Mouse (Mus musculus) midbrain, embryonic 13.5 days (tissue): ENCODE data around the gene Rit1. TPM values are rescaled to one million over a fixed set of nuclear protein-coding genes. Genes with fewer than 3 reads are reported as not detected.
"Not testable (repeated sequence)": the region's sequence is repeated elsewhere in the genome, so short reads cannot be mapped to it uniquely, and the experiment has no call there.

ENCODE experiments used
- ATAC-seq: fragments of 200-750 bp; cut with Nextera tagmentation; 2 replicates; pipeline ENCODE4 v1.8.0; 2017; ENCODE audit warnings: mild to moderate bottlenecking, moderate TSS enrichment, moderate library complexity
- H3K27ac ChIP-seq: fragments of 300-500 bp; sonication (generic); 2 replicates; pipeline ENCODE4 v1.5.1; 2015; ENCODE audit warnings: inconsistent platforms, mild to moderate bottlenecking, moderate library complexity
- H3K27me3 ChIP-seq: fragments of 300-500 bp; sonication (generic); 2 replicates; pipeline ENCODE4 v1.6.1; 2015; ENCODE audit warnings: mild to moderate bottlenecking, inconsistent platforms
- H3K36me3 ChIP-seq: fragments of 300-500 bp; sonication (generic); 2 replicates; pipeline ENCODE4 v1.6.1; 2015; ENCODE audit warnings: mild to moderate bottlenecking, inconsistent platforms
- H3K4me1 ChIP-seq: fragments of 300-500 bp; sonication (generic); replicated peaks from 2 replicates; pipeline ENCODE4 v1.6.1; 2015; ENCODE audit warnings: inconsistent platforms
- H3K4me2 ChIP-seq: fragments of 300-500 bp; sonication (generic); replicated peaks from 2 replicates; pipeline ENCODE4 v1.6.1; 2015; ENCODE audit warnings: moderate library complexity, mild to moderate bottlenecking, inconsistent platforms
- H3K4me3 ChIP-seq: fragments of 300-500 bp; sonication (generic); replicated peaks from 2 replicates; pipeline ENCODE4 v1.5.1; 2015; ENCODE audit warnings: mild to moderate bottlenecking, inconsistent platforms
- H3K9ac ChIP-seq: fragments of 300-500 bp; sonication (generic); replicated peaks from 2 replicates; pipeline ENCODE4 v1.6.1; 2015; ENCODE audit warnings: mild to moderate bottlenecking, inconsistent platforms
- H3K9me3 ChIP-seq: fragments of 300-500 bp; sonication (generic); 2 replicates; pipeline ENCODE4 v1.6.1; 2016; ENCODE audit warnings: mild to moderate bottlenecking, inconsistent platforms
- WGBS: fragments of 180-500 bp; shearing (Covaris S2); methylation state at CpG from one replicate; pipeline ENCODE4 v1.1.7; 2015; 5-methylcytosine and 5-hydroxymethylcytosine counted together
- polyA plus RNA-seq: library from polyadenylated mRNA; unstranded; fragments of >200 nt; fragmentation: Nextera tagmentation; extraction: Ambion mirVana; gene quantifications from 2 replicates; pipeline ENCODE4 v1.2.1, GENCODE M21; 2015

Rit1 gene
- polyA plus RNA-seq, 1 experiment from 2014 or later, result 52.1 TPM

DNA sequence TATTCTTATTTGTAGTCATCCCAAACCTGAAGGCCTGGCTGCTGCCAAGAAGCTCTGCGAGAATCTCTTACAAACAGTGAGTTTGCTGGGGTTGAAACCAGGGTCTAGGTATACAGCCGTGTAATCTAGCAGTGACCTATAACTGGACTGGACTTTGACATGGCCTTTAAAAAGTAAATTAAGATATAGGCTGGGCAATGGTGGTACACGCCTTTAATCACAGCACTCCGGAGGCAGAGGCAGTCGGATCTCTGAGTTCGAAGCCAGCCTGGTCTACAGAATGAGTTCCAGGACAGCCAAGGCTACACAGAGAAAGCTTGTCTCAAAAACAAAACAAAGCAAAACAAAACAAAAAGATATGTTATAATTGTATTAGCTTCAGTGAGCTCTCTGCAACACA, 17.8 kb upstream of the Rit1 start:
- 95% methylated on average over 6 of the region's 6 CpGs for WGBS
- Histone ChIP-seq H3K36me3 (peaks cover 93% of the 10 kb centered on the region), H3K9ac (no peak overlapping the region), H3K4me2 (no peak overlapping the region), H3K9me3 (no peaks in the 10 kb centered on the region), H3K4me1 (no peaks in the 10 kb centered on the region), H3K27me3 (no peaks in the 10 kb centered on the region), H3K27ac (no peak overlapping the region), H3K4me3 (no peak overlapping the region)
- ATAC-seq, result no peak

DNA sequence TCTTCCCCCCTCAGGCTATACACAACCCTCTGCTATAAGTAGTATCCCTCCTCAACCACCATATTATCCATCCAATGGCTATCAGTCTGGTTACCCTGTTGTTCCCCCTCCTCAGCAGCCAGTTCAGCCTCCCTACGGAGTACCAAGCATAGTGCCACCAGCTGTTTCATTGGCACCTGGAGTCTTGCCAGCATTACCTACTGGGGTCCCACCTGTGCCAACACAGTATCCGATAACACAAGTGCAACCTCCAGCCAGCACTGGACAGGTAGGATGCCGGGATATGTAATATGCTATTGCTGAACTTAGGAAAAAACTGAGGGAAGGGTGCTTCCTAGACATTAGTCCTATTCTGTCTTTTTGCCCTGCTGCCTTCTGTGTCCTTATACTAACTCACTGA, 16.4 kb upstream of the Rit1 start:
- ATAC-seq, result no peak
- peaks cover 93% of the 10 kb centered on the region for H3K36me3 ChIP-seq
- no peaks in the 10 kb centered on the region for H3K4me1 ChIP-seq
- no peak overlapping the region for H3K9ac ChIP-seq
- H3K27ac ChIP-seq, result no peak overlapping the region
- H3K9me3 ChIP-seq, result no peaks in the 10 kb centered on the region
- H3K4me2 ChIP-seq, result no peak overlapping the region
- no peak overlapping the region for H3K4me3 ChIP-seq
- no peaks in the 10 kb centered on the region for H3K27me3 ChIP-seq
- WGBS, result 90% methylated on average over 3 of the region's 3 CpGs

GRCm38 (mm10) chr3:88701222-88701621, 15.4 kb upstream of the Rit1 start:
- Histone ChIP-seq H3K27ac (no peak overlapping the region), H3K27me3 (no peaks in the 10 kb centered on the region), H3K9me3 (no peaks in the 10 kb centered on the region), H3K4me3 (no peak overlapping the region), H3K9ac (no peak overlapping the region), H3K36me3 (peaks cover 90% of the 10 kb centered on the region), H3K4me2 (no peak overlapping the region), H3K4me1 (no peaks in the 10 kb centered on the region)
- ATAC-seq, result no peak
- 89% methylated on average over 3 of the region's 3 CpGs for WGBS

- Histone ChIP-seq H3K27me3 (no peaks in the 10 kb centered on the region), H3K36me3 (peaks cover 52% of the 10 kb centered on the region)
- WGBS, result 97% methylated on average over 4 of the region's 4 CpGs
Observed at GRCm38 (mm10) chr3:88713709-88714108, 2.9 kb upstream of the Rit1 start.

GRCm38 (mm10) chr3:88714725-88715124, 1.9 kb upstream of the Rit1 start:
- H3K36me3 ChIP-seq, result peaks cover 47% of the 10 kb centered on the region
- ATAC-seq, result no peak
- H3K4me1 ChIP-seq, result peaks cover 26% of the 10 kb centered on the region
- H3K27ac ChIP-seq, result no peak overlapping the region
- H3K27me3 ChIP-seq, result no peaks in the 10 kb centered on the region
- no peak overlapping the region for H3K4me3 ChIP-seq
- H3K4me2 ChIP-seq, result no peak overlapping the region
- H3K9ac ChIP-seq, result no peak overlapping the region
- no peaks in the 10 kb centered on the region for H3K9me3 ChIP-seq
- WGBS, result 95% methylated on average over 2 of the region's 2 CpGs

More at GRCm38 (mm10) chr3:88713709-88714108, 2.9 kb upstream of the Rit1 start:
- Histone ChIP-seq H3K9me3 (no peaks in the 10 kb centered on the region), H3K4me3 (no peak overlapping the region), H3K27ac (no peak overlapping the region), H3K4me2 (no peak overlapping the region), H3K4me1 (peaks cover 16% of the 10 kb centered on the region), H3K9ac (no peak overlapping the region)
- no peak for ATAC-seq

DNA sequence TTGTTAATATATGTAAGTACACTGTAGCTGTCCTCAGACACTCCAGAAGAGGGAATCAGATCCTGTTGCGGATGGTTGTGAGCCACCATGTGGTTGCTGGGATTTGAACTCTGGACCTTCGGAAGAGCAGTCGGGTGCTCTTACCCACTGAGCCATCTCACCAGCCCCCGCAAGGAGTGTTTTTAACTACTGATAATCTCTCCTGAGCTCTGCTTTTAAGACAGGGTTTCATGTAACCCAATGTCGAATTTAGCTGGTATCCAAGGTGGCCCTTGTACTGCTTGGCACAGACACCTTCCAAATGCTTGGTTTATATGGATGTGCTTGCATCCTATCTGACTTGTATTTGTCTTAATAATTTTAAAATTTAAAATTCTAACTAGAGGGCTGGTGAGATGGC, 922 bp upstream of the Rit1 start:
- H3K4me3 ChIP-seq, H3K27ac ChIP-seq, H3K9me3 ChIP-seq, H3K27me3 ChIP-seq, H3K4me2 ChIP-seq, ATAC-seq, H3K9ac ChIP-seq: not testable (repeated sequence)
- WGBS, result 86% methylated on average over 5 of the region's 5 CpGs
- Histone ChIP-seq H3K4me1 (peaks cover 26% of the 10 kb centered on the region), H3K36me3 (peaks cover 45% of the 10 kb centered on the region)

- H3K27ac ChIP-seq, result peak overlapping the region; percentile 40; the same call in 1 of the 2 replicates
- H3K36me3 ChIP-seq, result peaks cover 41% of the 10 kb centered on the region
- no peaks in the 10 kb centered on the region for H3K27me3 ChIP-seq
- H3K4me3 ChIP-seq, result peak overlapping the region; percentile 60
- peak; percentile 72 for ATAC-seq
- peak overlapping the region; percentile 68 for H3K9ac ChIP-seq
- WGBS, result 6% methylated on average over 9 of the region's 9 CpGs
- H3K4me2 ChIP-seq, result peak overlapping the region; percentile 74
- peaks cover 26% of the 10 kb centered on the region for H3K4me1 ChIP-seq
- no peaks in the 10 kb centered on the region for H3K9me3 ChIP-seq
Observed at GRCm38 (mm10) chr3:88717198-88717798, 660 bp downstream of the Rit1 start.

DNA sequence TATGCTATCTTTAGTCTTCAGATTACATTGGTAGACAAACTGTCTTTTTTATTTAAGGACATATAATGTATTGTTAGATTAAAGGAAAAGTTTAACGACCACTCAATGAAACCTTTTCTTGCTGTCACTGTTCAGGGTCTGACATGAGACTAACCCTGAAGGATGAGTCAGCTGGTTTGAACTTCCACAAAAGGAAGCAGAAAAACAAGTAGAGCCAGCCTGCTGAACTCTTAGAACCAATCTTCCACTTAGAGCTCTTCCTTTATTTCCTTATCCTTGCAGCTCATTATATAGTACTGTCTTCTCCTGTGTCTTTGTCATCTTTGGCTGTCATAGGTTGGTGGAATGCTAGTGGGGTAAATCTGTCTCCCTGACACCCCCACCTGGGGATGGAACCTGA, 1.2 kb downstream of the Rit1 start:
- no peak for ATAC-seq
- H3K9me3 ChIP-seq, result no peaks in the 10 kb centered on the region
- 83% methylated on average over 1 of the region's 1 CpGs for WGBS
- H3K36me3 ChIP-seq, result peaks cover 37% of the 10 kb centered on the region
- peak overlapping the region; percentile 60 for H3K4me3 ChIP-seq
- H3K27ac ChIP-seq, result no peak overlapping the region
- no peaks in the 10 kb centered on the region for H3K27me3 ChIP-seq
- peaks cover 26% of the 10 kb centered on the region for H3K4me1 ChIP-seq
- peak overlapping the region; percentile 74 for H3K4me2 ChIP-seq
- no peak overlapping the region for H3K9ac ChIP-seq

- ATAC-seq, result no peak
- Histone ChIP-seq H3K9me3 (no peaks in the 10 kb centered on the region), H3K4me1 (peaks cover 26% of the 10 kb centered on the region), H3K4me2 (no peak overlapping the region), H3K9ac (no peak overlapping the region), H3K36me3 (peaks cover 34% of the 10 kb centered on the region), H3K27ac (no peak overlapping the region), H3K4me3 (no peak overlapping the region), H3K27me3 (no peaks in the 10 kb centered on the region)
- 86% methylated on average over 2 of the region's 2 CpGs for WGBS
Observed at GRCm38 (mm10) chr3:88719098-88719497, 2.5 kb downstream of the Rit1 start.

DNA sequence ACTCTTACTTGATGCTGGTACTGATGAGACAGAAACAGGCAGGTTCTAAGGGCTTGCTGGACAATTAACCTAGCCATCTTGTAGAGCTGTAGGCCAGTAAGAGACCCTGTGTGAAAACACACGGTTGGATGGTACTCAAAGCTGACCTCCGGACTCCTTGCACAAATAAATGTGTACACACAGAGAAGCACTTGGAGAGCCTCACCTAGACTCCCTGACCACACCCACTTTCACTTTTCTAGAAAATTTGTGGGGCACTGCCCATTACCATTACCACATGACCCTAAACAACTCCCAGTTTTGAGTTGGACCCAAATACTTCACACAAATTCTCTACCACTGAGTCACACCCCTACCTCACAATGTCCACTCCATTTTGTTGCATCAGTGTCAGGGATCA, 19.9 kb downstream of the Rit1 start:
- no peak for ATAC-seq
- Histone ChIP-seq H3K4me3 (no peak overlapping the region), H3K9ac (no peak overlapping the region), H3K27ac (no peak overlapping the region), H3K36me3 (peaks cover 32% of the 10 kb centered on the region), H3K9me3 (no peaks in the 10 kb centered on the region), H3K4me1 (no peaks in the 10 kb centered on the region), H3K4me2 (no peak overlapping the region), H3K27me3 (no peaks in the 10 kb centered on the region)
- WGBS, result 94% methylated on average over 2 of the region's 2 CpGs

GRCm38 (mm10) chr3:88738641-88739040, 22.0 kb downstream of the Rit1 start:
- H3K9me3 ChIP-seq, result no peaks in the 10 kb centered on the region
- 66% methylated on average over 3 of the region's 3 CpGs for WGBS
- no peaks in the 10 kb centered on the region for H3K27me3 ChIP-seq
- ATAC-seq, result no peak
- peaks cover 38% of the 10 kb centered on the region for H3K36me3 ChIP-seq
- H3K9ac ChIP-seq, result no peak overlapping the region
- no peak overlapping the region for H3K4me2 ChIP-seq
- H3K27ac ChIP-seq, result no peak overlapping the region
- no peaks in the 10 kb centered on the region for H3K4me1 ChIP-seq
- no peak overlapping the region for H3K4me3 ChIP-seq

DNA sequence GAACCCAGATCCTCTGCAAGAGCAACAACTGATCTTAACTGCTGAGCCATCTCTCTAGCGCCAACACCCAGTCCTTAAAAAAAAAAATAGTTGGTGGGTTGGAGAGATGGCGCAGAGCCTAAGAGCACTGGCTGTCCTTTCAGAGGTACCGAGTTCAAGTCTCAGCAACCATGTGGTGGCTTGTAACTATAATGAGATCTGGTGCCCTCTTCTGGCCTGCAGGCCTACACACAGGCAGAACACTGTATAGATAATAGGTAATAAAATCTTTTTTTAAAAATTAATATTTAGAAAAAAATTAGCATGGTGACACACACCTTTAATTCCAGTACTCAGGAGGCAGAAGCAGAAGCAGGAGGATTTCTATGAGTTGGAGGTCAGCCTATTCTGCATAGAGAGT, 23.5 kb downstream of the Rit1 start:
- no peaks in the 10 kb centered on the region for H3K27me3 ChIP-seq
- H3K9me3 ChIP-seq, result no peaks in the 10 kb centered on the region
- no peak overlapping the region for H3K4me3 ChIP-seq
- H3K9ac ChIP-seq, result no peak overlapping the region
- ATAC-seq, result no peak
- WGBS, result 93% methylated on average over 3 of the region's 3 CpGs
- no peak overlapping the region for H3K27ac ChIP-seq
- H3K4me2 ChIP-seq, result no peak overlapping the region
- peaks cover 48% of the 10 kb centered on the region for H3K36me3 ChIP-seq
- no peaks in the 10 kb centered on the region for H3K4me1 ChIP-seq

DNA sequence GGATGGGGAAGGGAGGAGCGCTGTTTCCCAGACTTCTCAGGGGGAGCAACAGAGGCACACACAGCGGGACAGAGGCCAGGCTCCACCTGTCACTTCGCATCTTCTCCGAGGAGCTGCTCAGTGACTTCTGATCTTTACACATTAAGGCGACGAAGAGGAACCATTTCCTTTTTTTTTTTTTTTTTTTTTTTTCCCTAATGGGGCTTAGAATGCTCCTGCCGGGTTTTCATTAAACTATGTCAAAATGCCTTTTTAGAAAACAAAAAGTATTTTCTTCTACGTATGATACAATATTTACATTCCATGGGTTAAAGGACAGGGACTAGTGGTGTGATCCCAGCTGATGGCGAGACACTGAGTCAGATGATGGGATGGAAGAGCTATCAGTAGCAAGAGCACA, 28.9 kb downstream of the Rit1 start:
- Histone ChIP-seq H3K9me3 (peaks cover 17% of the 10 kb centered on the region), H3K27ac (0 out of 2 replicates have a peak overlapping the region, but pooled peaks have one; percentile 5), H3K27me3 (no peaks in the 10 kb centered on the region), H3K4me2 (no peak overlapping the region), H3K9ac (no peak overlapping the region), H3K36me3 (peaks cover 84% of the 10 kb centered on the region), H3K4me3 (no peak overlapping the region), H3K4me1 (no peaks in the 10 kb centered on the region)
- 93% methylated on average over 9 of the region's 9 CpGs for WGBS
- no peak for ATAC-seq
